Mouse (Mus musculus): Measurements from ENCODE around the gene Det1.

Gene Det1

GRCm38 (mm10) chr7:78854051-78854450 is 7.0 kb upstream of the Det1 start:
- DNase-seq (ENCODE audit: low spot score): no peak

GRCm38 (mm10) chr7:78846066-78846716 is 872 bp downstream of the Det1 start:
- no peak for DNase-seq (ENCODE audit: low spot score)

DNA sequence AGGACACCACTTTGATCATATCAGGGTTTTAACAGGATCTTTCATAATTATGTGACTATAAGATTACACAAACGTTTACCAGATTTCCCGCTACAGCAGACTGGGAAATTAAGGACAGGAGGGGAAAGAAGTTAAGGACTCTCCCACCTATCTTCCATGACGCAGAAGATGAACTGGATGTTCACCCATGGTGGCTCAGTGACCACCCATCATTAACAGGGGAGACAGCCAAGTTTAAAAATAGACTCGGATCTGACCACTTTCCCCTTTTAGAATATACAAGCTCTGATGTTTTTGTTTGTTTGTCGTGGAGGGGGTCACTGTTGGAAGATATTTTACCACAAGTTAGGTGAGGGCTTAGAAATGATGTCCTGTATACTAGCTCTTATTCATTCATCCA is 5.5 kb downstream of the Det1 start:
- DNase-seq (ENCODE audit: low spot score): no peak

DNA sequence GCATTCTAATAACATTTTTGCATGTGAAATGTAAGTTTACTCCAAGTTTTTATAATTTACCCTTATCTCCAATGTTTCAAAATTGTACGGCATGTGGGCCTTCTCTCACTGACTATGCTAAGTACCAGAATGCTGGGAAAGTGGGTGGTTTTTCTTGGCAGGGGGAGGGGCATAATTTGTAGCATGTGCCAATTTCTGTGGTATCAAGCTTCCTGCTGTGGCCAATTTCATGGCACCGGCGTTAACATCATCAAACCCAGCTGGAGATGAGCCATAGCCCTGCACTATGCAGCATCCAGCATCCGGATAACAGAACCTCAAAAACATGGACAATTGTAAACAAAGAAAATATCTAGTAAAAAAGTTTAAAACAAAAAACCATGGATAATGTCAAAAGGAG is 9.8 kb downstream of the Det1 start:
- DNase-seq (ENCODE audit: low spot score): no peak

- no peak for DNase-seq (ENCODE audit: low spot score)
Observed at GRCm38 (mm10) chr7:78835656-78836055, 11.4 kb downstream of the Det1 start.

DNA sequence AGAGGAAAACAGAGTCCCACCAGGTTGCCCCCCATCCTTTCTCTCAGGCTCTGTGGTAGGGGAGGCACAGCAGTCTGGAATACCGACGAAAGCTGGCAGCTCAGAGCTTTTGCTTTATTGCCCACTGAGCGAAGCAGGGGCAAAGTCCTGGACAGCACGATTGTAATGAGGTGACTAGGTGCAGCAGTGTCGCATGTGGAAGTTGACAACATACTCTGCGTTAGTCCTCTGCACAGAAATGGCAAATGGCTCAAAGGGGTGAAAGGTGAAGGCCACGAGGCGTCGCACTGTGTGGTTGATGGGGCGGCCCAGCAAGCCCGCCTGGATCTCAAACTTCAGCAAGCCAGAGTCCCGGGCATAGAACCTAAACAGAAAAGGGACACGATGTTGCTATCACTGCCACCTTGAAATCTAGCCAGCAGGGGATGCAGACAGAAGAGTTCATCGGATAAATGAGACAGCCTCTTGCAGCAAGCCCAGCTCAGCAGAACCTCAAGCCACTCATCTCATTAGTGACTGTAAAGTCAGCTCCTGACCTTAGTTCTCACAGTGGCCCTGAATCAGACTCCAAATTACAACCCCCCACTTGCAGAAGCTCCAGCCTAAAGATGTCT is 19.2 kb downstream of the Det1 start:
- no peak for DNase-seq (ENCODE audit: low spot score)

- no peak for DNase-seq (ENCODE audit: low spot score)
Observed at GRCm38 (mm10) chr7:78826682-78827385, 20.2 kb downstream of the Det1 start.

GRCm38 (mm10) chr7:78818336-78818735 is 28.7 kb downstream of the Det1 start:
- no peak for DNase-seq (ENCODE audit: low spot score)

- DNase-seq (ENCODE audit: low spot score): no peak
Observed at GRCm38 (mm10) chr7:78814766-78815165, 32.3 kb downstream of the Det1 start.

DNA sequence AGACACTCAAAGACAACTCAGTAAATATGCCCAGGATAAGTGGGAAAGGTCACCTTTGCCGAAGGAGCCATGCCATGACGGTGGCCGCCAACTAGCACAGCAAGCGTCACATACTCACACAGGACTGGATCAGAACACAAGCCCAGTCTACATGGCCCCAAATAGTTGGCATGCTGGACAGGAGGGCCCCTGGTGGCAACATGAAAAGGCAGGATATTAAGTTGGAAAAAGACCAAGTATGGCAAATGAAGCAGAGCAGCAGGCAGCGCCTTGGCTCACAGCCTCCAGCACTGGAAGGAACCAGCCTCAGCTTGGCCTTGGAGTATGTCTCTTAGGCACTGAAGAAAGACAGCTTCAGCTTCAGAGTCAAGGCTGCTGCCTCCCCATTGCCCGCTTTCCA is 33.3 kb downstream of the Det1 start:
- no peak for DNase-seq (ENCODE audit: low spot score)

GRCm38 (mm10) chr7:78807192-78807591 is 39.9 kb downstream of the Det1 start:
- no peak for DNase-seq (ENCODE audit: low spot score)

DNA sequence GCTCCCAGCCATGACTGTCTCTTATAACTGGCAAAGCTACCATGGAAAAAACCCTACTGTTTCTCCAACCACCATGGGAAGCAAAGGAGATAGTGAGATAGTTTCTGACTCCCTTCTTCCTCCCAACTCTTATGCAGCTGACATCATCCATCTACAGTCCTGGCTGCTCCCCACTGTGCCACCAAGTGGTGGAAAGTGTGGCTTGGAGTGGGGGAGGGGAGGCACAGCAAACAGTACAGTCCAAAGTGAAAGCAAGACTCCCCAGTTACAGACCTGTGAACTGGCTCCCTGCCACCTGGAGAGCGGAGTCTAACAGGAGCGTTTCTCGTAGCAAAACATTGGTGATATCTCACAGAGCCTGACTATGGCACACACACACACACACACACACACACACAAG is 43.2 kb downstream of the Det1 start:
- DNase-seq (ENCODE audit: low spot score): peak; percentile 19

DNA sequence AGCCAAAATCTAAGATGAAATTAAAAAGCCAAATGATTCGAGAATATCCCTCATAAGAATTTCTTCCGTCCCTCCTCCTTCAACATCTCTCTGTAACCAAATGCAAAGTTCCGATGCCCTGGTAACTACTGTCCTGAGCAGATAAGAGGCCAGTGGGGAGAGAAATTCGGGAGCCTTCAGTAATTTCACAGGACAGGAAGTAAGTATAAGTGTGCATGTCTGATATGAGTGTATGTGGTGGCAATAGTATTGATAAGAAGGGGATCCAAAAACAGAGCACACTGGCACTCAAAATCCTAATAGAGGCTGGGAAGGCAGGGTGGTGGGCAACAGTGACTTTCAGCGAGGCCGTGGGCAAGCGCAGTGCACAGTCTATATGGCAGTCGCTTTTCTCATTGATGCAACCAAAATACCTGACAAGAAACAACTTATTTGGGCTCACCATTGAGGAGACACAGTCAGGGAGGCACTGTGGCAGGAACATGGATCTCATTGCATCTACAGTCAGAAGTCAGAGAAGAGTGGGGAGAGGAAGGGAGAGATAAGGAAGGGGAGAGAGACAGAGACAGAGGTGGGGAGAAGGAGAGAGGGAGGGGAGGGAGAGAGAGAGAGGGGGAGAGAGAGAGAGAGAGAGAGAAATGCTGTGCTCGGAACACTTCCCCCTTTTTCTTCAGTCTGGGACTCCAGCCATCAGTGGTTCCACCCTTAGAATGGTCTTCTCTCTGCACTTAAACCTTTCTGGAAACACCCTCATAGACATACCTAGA is 47.1 kb downstream of the Det1 start:
- DNase-seq (ENCODE audit: low spot score): no peak

GRCm38 (mm10) chr7:78797843-78798455 is 49.1 kb downstream of the Det1 start:
- DNase-seq (ENCODE audit: low spot score): no peak

- DNase-seq (ENCODE audit: low spot score): no peak
Observed at GRCm38 (mm10) chr7:78796624-78797023, 50.4 kb downstream of the Det1 start.

DNA sequence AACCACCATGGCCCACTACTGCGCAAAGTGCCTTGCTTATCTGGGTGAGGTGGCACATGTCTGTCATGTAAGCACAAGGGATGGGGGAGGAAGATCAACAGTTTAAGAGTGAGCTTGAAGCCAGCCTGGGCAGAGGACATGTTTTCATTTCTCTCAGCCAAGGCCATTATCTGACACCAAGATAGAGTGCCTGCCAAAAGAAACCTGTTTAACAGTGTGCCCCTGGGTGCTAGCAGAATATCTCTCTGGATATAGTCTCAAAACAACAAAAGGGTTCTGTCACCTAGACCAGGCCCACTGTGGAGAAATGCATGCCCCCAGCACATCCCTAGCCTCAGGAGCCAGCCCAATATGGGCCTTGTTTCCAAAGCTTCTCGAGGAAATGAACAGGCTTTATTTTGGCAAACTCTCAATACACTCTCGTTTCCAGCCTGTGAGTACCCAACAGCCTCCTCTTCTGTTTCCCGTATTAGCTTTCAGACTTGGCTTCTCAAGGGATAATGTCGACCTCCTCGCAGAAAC is 52.4 kb downstream of the Det1 start:
- no peak for DNase-seq (ENCODE audit: low spot score)

GRCm38 (mm10) chr7:78793895-78794570 is 53.0 kb downstream of the Det1 start:
- DNase-seq (ENCODE audit: low spot score): no peak

DNA sequence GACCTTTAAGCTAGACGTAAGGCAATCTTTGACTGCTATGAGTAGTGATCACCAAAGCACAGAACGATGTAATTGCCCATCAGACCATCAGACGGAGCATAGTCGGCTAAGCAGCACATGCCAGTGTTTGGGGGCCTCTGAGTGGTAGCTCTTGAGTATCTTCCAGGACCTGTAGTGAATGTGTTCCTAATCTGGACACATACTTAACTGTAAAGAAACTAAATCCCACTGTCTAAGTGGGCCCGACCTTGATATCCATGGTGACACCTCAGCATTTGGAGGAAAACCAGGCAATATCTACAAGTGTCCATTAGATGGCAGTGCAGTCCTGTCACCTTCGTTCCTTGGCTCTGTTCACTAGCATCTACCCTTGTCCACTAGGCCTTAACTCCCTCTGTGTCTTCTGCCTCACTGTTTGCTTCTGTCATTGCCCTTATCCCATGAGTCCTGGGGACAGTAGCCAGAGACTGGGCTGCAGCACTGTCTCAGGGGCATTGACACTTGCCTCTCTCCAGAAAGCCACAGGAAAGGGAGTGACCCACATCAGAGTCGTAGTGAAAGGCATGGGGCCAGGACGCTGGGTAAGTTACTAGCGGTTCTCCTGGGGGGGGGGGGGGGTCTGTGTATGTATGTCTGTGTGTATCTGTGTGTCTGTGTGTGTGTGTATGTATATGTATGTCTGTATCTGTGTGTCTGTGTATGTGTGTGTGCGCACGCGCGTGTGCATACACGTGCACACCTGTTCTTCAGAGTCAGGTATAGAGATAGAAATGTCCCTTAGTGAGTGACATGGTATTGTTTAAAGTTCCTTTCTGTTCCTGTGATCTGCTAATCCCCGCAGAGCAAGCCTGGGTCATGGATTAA is 55.5 kb downstream of the Det1 start:
- peak; percentile 32 for DNase-seq (ENCODE audit: low spot score)

- no peak for DNase-seq (ENCODE audit: low spot score)
Observed at GRCm38 (mm10) chr7:78787793-78788380, 59.2 kb downstream of the Det1 start.

DNA sequence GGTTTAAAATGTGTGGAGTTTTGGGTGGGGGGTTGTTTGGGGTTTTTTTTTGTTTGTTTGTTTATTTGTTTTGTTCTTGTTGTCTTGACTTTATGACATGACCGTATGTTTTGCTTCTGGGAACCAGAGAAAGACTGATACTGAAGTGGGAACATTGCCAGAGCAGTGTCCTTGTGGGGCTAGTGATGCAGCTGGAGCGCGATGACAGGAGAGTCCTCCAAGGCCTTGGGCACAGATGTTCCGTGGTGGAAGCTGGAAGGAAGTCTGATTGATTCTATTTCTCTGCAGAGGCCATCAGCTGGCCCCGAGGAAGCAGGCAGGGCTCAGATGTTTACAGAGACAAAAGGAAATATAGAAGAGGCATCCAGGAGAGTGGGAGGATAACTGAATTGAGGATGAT is 61.2 kb downstream of the Det1 start:
- DNase-seq (ENCODE audit: low spot score): no peak

Measured in ovary, postnatal 14 days (tissue).